Mouse (Mus musculus): ENCODE data around the gene Raf1.

The Raf1 gene

DNA sequence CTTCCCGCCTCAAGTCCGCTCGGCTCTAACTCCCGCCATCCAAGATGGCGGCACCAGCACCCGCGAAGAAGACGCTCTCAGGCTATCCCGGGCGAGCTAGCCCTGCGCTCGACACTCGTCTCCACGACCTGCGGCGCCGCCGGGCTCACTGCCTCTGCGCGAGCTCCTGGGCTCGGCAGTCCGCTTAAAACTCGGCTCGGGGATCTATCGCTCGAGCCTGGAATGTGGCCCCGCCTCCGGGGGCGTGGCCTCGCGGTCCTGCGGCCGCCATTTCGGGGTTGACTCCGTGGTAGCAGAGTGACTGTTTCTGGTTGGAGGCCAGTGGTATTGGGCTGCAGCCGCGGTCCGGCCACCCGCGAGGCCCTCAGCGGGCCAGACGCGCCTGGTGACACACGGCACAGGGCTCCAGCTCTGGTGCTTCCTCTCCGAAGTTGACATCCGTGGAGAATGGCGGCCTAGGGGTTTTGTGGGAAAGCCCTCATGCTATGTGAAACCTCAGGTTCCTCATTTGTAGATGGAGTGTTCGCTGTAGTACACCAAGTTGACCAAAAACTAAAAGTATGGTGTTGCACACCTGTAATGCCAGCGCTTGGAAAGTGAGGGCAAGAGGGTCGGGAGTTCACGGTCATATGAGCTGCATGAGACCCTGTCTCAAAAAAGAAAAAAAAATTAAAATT, at the start of gene Raf1:
TSS of gene Raf1 (minus strand) at position 184 of the 677 bp plus-strand sequence.
- DNase-seq: peak; percentile 97

DNA sequence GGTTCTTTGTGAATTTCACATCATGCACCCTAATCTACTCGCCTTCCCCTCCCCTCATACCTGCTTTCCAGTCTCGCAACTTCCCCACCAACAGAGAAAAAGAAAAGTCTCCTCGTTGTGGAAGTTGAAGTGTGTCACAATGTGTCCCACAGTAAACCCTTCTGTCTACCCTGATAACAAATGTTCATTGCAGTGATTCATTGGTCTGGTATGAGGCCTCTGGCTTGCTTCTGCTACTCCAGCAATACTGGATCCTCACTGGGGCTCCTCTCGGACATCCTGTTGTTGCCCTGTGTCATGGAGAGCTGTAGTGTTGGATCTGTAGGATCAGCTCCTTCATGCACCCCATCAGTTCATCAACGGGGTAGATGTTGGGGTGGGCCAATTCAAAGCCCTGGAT, 45.8 kb upstream of the Raf1 start:
- no peak for DNase-seq

DNA sequence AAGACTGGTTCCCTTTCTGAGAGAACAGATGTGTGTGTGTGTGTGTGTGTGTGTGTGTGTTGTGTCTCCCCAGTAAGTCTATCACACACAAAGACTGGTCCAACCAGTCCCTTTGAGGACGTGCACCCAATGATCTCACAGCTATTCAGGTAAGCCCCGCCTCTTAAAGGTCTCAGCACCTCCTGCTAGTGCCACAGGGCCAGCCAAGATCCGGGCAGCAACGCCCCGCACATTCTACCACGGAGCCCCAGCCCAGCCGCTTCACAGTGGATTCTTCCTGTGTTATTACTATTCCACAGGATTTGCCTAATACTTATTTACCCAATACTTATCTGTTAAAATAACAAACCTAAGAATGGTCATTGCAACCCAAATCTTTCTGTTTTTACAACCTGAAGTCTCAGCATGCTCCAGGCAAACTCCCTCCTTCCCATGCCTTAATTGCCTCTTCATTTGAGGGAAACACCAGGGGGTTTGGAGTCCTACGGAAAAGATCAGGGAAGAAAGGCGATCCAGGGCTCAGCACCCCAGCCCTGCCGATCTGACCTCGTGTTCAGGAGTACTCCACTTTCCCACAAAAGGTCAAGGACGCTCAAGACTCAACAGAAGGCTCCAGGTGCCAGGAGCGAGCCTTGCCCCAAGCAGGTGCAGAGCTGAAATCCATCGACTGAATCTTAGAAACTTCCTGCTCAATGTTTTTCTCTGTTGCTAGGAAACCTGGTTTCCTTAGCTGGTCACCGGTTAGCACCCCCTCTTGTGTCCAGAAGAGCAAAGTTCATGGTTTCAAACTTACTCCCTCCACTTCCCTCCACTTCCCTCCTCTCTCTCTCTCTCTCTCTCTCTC, 41.5 kb upstream of the Raf1 start:
- DNase-seq: peak; percentile 42 to 61

GRCm38 (mm10) chr6:115717101-115717652, 40.7 kb upstream of the Raf1 start:
- peak; percentile 14 to 38 for DNase-seq

GRCm38 (mm10) chr6:115711261-115711660, 34.8 kb upstream of the Raf1 start:
- DNase-seq: no peak

DNA sequence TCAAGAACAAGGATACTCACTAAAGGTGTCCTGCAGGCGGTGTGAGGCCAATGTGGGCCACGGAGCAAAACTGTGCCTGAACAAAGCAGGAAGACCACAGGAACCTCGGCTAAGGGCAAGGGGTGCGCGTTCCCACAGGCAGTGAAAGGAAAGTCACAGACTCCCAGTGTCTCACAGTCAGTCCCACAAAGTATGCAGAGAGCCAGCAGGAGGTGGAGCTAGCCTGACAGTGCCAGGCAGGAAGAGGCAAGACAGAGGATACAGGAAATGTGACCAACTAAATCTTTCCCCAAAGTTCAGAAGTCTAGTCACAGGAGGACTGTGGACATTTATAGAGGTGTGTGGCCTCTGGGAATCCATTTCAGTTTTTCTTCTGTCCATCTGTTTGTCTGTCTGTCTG, 26.5 kb upstream of the Raf1 start:
- no peak for DNase-seq

- DNase-seq: no peak
These were observed 24.9 kb upstream of the Raf1 start for GRCm38 (mm10) chr6:115701302-115701701.

- no peak for DNase-seq
These were observed 24.3 kb upstream of the Raf1 start for GRCm38 (mm10) chr6:115700778-115701177.

DNA sequence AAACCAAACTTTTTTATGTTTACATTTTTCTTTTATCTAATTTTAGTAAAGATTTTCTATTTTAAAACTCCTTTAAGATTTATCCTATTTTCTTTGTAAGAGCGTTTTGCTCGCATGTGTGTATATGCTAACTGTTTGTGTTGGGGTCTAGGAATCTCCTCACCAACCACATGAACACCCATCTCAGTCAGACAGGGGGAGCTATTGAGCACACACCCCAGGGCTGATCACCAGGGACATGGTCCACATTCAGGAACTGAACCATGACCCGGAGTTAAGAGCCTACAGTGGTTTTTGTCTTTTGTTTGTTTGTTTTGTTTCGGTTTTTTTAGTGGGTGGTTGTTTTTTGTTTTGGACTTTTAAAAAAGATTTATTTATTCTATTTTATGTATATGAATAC, 22.3 kb upstream of the Raf1 start:
- no peak for DNase-seq

- DNase-seq: no peak
These were observed 21.5 kb upstream of the Raf1 start for GRCm38 (mm10) chr6:115697739-115698558.

GRCm38 (mm10) chr6:115696707-115697215, 20.3 kb upstream of the Raf1 start:
- no peak for DNase-seq

- no peak for DNase-seq
These were observed 18.7 kb upstream of the Raf1 start for GRCm38 (mm10) chr6:115695124-115695523.

DNA sequence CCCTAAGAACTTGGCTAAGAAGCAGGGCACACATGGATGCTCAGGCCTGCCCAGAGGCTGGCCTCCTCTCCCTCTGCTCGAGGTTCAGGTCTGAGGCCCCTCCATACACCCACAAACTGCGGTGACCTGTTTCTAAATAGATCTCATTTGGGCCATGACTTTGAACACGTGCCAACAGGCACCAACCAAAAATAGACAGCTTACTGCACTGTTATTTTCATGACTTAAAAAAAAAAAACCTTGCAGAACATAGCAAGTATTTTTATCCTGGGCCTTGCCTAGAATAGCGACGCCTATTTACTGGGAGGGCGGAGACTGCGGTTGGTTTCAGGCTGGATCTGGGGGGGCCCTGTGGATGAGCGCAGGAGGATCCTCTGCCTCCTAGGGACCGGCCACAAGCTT, 18.0 kb upstream of the Raf1 start:
- no peak for DNase-seq

DNA sequence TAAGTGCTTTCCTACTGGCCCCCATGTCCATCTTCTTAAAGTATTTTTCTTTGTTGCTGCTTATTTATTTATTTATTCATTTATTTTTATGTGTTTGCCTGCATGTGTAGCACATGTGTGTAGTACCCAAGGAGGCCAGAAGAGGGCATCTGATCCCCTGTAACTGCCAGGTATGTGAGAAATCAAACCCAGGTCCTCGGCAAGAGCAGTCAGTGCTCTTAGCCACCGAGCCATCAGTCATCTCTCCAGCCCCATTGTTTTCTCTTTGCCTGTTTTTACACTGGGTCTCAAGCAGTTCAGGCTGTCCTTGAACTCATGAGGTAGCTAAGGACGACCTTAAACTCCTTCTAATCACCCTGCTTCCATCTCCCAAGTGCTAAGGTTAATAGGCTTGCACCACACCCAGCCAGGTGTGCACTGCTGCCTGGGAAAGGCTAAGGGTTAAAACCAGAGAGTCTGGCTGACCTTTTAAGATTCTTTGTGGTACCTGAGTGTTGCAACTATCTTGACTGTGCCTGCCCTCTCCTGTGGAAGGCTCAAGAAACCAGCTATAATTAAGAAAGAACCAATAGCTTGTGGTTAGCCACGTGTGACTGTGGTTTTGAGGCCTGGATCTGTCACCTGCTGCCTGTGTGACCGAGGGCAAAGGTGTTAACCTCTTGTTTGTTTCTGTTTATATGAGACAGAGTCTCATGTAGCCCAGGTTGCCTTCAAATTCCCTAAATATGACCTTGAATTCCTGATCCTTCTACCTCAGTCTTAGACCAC, 16.7 kb upstream of the Raf1 start:
- DNase-seq: no peak

DNA sequence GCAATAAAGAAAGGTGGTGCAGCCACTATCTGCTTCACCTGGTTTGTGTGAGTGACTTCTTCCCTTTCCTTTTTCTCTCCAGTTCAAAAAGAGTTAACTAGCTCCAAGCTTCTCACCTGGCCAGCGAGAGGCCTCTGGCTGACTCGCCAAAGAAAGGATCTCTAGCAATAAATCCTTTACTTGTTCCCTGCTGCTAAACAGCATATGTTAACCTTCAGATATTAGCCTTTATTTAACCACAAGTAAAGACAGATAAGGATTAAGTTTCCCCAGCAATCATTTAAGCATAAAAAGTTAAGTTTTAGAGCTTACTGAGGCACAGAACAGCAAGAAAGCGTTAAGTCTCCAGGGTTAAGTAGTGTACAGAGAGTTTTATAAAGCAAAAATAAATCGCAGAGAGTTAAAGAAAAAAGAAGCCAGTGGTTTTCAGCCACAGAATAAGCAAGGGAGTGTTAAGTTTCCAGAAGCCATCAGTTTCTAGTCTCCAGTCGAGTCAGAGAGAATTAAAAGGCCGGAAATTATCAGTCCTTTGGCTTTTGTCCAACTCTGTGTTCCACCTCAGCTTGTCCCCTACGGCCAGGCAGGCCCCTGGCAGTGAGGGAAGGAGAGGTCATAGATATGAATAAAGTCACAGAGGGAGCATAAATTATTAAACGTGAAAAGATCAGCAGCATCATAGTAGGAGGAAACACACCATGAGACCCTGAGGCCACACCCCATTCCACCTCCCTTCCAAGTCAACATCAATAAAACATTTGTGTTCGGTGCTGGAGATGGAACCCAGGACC, 15.9 kb upstream of the Raf1 start:
- no peak for DNase-seq

- DNase-seq: no peak
These were observed 13.7 kb upstream of the Raf1 start for GRCm38 (mm10) chr6:115690105-115690504.

GRCm38 (mm10) chr6:115688589-115688988, 12.2 kb upstream of the Raf1 start:
- no peak for DNase-seq

DNA sequence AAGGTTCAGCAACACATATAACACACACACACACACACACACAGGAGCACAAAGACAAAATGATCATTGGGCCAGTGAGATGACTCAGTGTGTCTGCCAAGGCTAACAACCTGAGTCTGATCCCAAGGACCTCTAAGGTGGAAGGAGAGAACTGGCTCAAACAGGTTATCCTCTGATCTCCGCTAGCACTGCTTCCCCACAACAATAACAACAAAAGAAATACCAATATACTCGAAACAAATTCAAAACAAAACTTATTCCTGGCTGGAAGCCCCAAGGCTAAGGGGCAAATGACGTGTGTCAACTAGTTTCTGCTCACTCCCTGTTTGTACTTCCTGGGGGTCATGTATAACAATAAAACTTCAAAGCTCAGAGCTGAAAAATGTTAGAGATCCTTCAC, 11.3 kb upstream of the Raf1 start:
- no peak for DNase-seq

GRCm38 (mm10) chr6:115684851-115685646, 8.6 kb upstream of the Raf1 start:
- no peak for DNase-seq

DNA sequence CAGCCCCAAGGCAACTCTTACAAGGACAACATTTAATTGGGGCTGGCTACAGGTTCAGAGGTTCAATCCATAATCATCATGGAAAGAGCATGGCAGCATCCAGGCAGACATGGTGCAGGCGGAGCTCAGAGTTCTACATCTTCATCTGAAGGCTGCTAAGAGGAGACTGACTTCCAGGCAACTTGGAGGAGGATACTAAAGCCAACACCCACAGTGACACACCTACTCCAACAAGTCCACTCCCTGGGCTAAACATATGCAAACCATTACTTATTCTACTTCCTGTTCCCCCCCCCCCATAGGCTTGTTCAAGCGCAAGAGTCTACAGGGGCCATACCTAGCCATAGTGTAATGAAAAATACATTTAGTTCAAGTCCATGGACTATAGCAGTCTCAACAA, 7.8 kb upstream of the Raf1 start:
- DNase-seq: no peak

All from thymus, adult 18-20 months (tissue).